Mouse (Mus musculus) heart, embryonic 14.5 days (tissue): ENCODE measurements at regions not wholly inside any gene's neighbourhood (a gene's known extent, or its start where the extent isn't known, plus 50 kb on each side); places are given as distances from the start of the nearest gene placed in this dataset.

ENCODE experiments used
- ATAC-seq: fragments of 200-750 bp; cut with Nextera tagmentation; 2 replicates; pipeline ENCODE4 v1.8.0; 2017; ENCODE audit warnings: low read depth, moderate TSS enrichment; ENCODE audit not compliant: insufficient number of reproducible peaks, insufficient read depth, low FRiP score
- H3K27ac ChIP-seq, 2 experiments: fragments of 200-500 bp in 1 of 2; fragments of 300-500 bp in 1 of 2; sonication (generic) in 1 of 2; replicated peaks in 1 of 2; 2 replicates each; pipeline ENCODE4 v1.5.1; 2012 to 2014; ENCODE audit warnings: low read depth in 2 of 2, low read length in 2 of 2, control low read depth in 1 of 2, mild to moderate bottlenecking in 1 of 2, mixed read lengths in 1 of 2; ENCODE audit not compliant: control insufficient read depth in 1 of 2, insufficient read depth in 1 of 2
- H3K27me3 ChIP-seq: fragments of 300-500 bp; sonication (generic); 2 replicates; pipeline ENCODE4 v1.6.1; 2014; ENCODE audit warnings: mild to moderate bottlenecking, low read length, control low read depth; ENCODE audit not compliant: control insufficient read depth, insufficient read depth
- H3K36me3 ChIP-seq: fragments of 300-500 bp; sonication (generic); 2 replicates; pipeline ENCODE4 v1.6.1; 2014; ENCODE audit warnings: mild to moderate bottlenecking, control low read depth, low read length, mixed read lengths; ENCODE audit not compliant: control insufficient read depth, insufficient read depth
- H3K4me1 ChIP-seq, 2 experiments: fragments of 200-500 bp in 1 of 2; fragments of 300-500 bp in 1 of 2; sonication (generic) in 1 of 2; 2 replicates each; pipeline ENCODE4 v1.6.1; 2012 to 2014; ENCODE audit warnings: low read length in 2 of 2, control low read depth in 1 of 2, mixed read lengths in 1 of 2; ENCODE audit not compliant: control insufficient read depth in 2 of 2, insufficient read depth in 2 of 2
- H3K4me2 ChIP-seq: fragments of 300-500 bp; sonication (generic); 2 replicates; pipeline ENCODE4 v1.6.1; 2014; ENCODE audit warnings: mild to moderate bottlenecking, low read length
- H3K4me3 ChIP-seq, 2 experiments: fragments of 200-500 bp in 1 of 2; fragments of 300-500 bp in 1 of 2; sonication (generic) in 1 of 2; 2 replicates each; pipeline ENCODE4 v1.5.1; 2012 to 2014; ENCODE audit warnings: low read length in 2 of 2, mild to moderate bottlenecking in 2 of 2, control low read depth in 1 of 2, low read depth in 1 of 2, moderate library complexity in 1 of 2; ENCODE audit not compliant: control insufficient read depth in 1 of 2, insufficient read depth in 1 of 2
- H3K9ac ChIP-seq: fragments of 300-500 bp; sonication (generic); 2 replicates; pipeline ENCODE4 v1.6.1; 2014; ENCODE audit warnings: mild to moderate bottlenecking, low read length
- H3K9me3 ChIP-seq: fragments of 300-500 bp; sonication (generic); 2 replicates; pipeline ENCODE4 v1.6.1; 2016; ENCODE audit warnings: low read length, control low read depth; ENCODE audit not compliant: control insufficient read depth
- WGBS: fragments of 180-500 bp; shearing (Covaris S2); extraction: QIAGEN DNeasy Blood & Tissue Kit; methylation state at CpG from one replicate; pipeline ENCODE4 v1.1.7; 2014; 5-methylcytosine and 5-hydroxymethylcytosine counted together

GRCm38 (mm10) chr8:86360283-86360682 is 220.2 kb downstream of the Abcc12 start:
- Histone ChIP-seq H3K4me1 (peaks cover 4 to 9% of the 10 kb centered on the region in 2 experiments; a peak in 2 of 4 replicates), H3K36me3 (no peaks in the 10 kb centered on the region), H3K4me3 (no peak overlapping the region), H3K27me3 (no peaks in the 10 kb centered on the region), H3K27ac (no peak overlapping the region), H3K9ac (no peak overlapping the region), H3K4me2 (no peak overlapping the region), H3K9me3 (no peaks in the 10 kb centered on the region)
- 28% methylated on average over 2 of the region's 2 CpGs for WGBS
- ATAC-seq = no peak

- WGBS = 56% methylated on average over 3 of the region's 3 CpGs
- H3K4me2 ChIP-seq = no peak overlapping the region
Observed at GRCm38 (mm10) chr8:86359518-86359917, 221.0 kb downstream of the Abcc12 start.

GRCm38 (mm10) chr8:86353816-86354215 is 226.7 kb downstream of the Abcc12 start:
- Histone ChIP-seq H3K4me2 (no peak overlapping the region), H3K27me3 (no peaks in the 10 kb centered on the region), H3K4me1 (no peaks in the 10 kb centered on the region), H3K4me3 (no peak overlapping the region), H3K36me3 (no peaks in the 10 kb centered on the region), H3K9ac (no peak overlapping the region), H3K27ac (no peak overlapping the region), H3K9me3 (no peaks in the 10 kb centered on the region)
- ATAC-seq = no peak
- 72% methylated on average over 3 of the region's 3 CpGs for WGBS

More at GRCm38 (mm10) chr8:86359518-86359917, 221.0 kb downstream of the Abcc12 start:
- no peaks in the 10 kb centered on the region for H3K36me3 ChIP-seq
- H3K27ac ChIP-seq = no peak overlapping the region
- no peaks in the 10 kb centered on the region for H3K9me3 ChIP-seq
- ATAC-seq = no peak
- no peak overlapping the region for H3K9ac ChIP-seq
- H3K27me3 ChIP-seq = no peaks in the 10 kb centered on the region
- H3K4me1 ChIP-seq = peaks cover 4 to 9% of the 10 kb centered on the region in 2 experiments; a peak in 2 of 4 replicates
- no peak overlapping the region for H3K4me3 ChIP-seq

- ATAC-seq = no peak
- Histone ChIP-seq H3K9ac (no peak overlapping the region), H3K4me1 (no peaks in the 10 kb centered on the region), H3K9me3 (peaks cover 10% of the 10 kb centered on the region; the same call in 1 of the 2 replicates), H3K27me3 (no peaks in the 10 kb centered on the region), H3K36me3 (no peaks in the 10 kb centered on the region), H3K4me3 (no peak overlapping the region), H3K27ac (no peak overlapping the region), H3K4me2 (no peak overlapping the region)
- WGBS = 74% methylated on average over 7 of the region's 7 CpGs
Observed at GRCm38 (mm10) chr8:86351545-86352190, 228.8 kb downstream of the Abcc12 start.

GRCm38 (mm10) chr8:86350128-86350527 is 230.4 kb downstream of the Abcc12 start:
- WGBS = 67% methylated on average over 2 of the region's 2 CpGs
- Histone ChIP-seq H3K36me3 (no peaks in the 10 kb centered on the region), H3K9me3 (peaks cover 10% of the 10 kb centered on the region; the same call in 1 of the 2 replicates), H3K27me3 (no peaks in the 10 kb centered on the region), H3K9ac (no peak overlapping the region), H3K27ac (no peak overlapping the region), H3K4me3 (no peak overlapping the region), H3K4me2 (no peak overlapping the region), H3K4me1 (no peaks in the 10 kb centered on the region)
- ATAC-seq = no peak

GRCm38 (mm10) chr8:86342016-86342684 is 238.3 kb downstream of the Abcc12 start:
- Histone ChIP-seq H3K9ac (no peak overlapping the region), H3K36me3 (no peaks in the 10 kb centered on the region), H3K27me3 (no peaks in the 10 kb centered on the region), H3K27ac (no peak overlapping the region), H3K4me1 (no peaks in the 10 kb centered on the region), H3K9me3 (no peaks in the 10 kb centered on the region), H3K4me2 (no peak overlapping the region), H3K4me3 (no peak overlapping the region)
- ATAC-seq = no peak
- WGBS = 58% methylated on average over 8 of the region's 8 CpGs

GRCm38 (mm10) chr8:86338574-86339264 is 241.8 kb downstream of the Abcc12 start:
- Histone ChIP-seq H3K27ac (no peak overlapping the region), H3K36me3 (no peaks in the 10 kb centered on the region), H3K4me1 (no peaks in the 10 kb centered on the region), H3K9ac (no peak overlapping the region), H3K27me3 (no peaks in the 10 kb centered on the region), H3K4me3 (no peak overlapping the region), H3K4me2 (no peak overlapping the region), H3K9me3 (no peaks in the 10 kb centered on the region)
- WGBS = 86% methylated on average over 18 of the region's 18 CpGs
- no peak for ATAC-seq
